Mouse (Mus musculus) kidney, embryonic 14.5 days (tissue): ENCODE results near the gene Xpo6. TPM values are rescaled to one million over a fixed set of nuclear protein-coding genes. Genes with fewer than 3 reads are reported as not detected.

Experiments used
- ATAC-seq: fragments of 200-750 bp; cut with Nextera tagmentation; 2 replicates; pipeline ENCODE4 v1.8.0; 2017; ENCODE audit warnings: moderate number of reproducible peaks, mild to moderate bottlenecking, moderate TSS enrichment, moderate library complexity; ENCODE audit not compliant: low FRiP score, low TSS enrichment
- H3K27ac ChIP-seq: fragments of 300-500 bp; sonication (generic); 2 replicates; pipeline ENCODE4 v1.5.1; 2014; ENCODE audit warnings: low read depth, mild to moderate bottlenecking, low read length, moderate library complexity, mixed read lengths
- H3K27me3 ChIP-seq: fragments of 300-500 bp; sonication (generic); 2 replicates; pipeline ENCODE4 v1.6.1; 2014; ENCODE audit warnings: mild to moderate bottlenecking, low read length; ENCODE audit not compliant: control insufficient read depth, insufficient read depth
- H3K36me3 ChIP-seq: fragments of 300-500 bp; sonication (generic); 2 replicates; pipeline ENCODE4 v1.6.1; 2014; ENCODE audit warnings: low read length, mixed read lengths; ENCODE audit not compliant: control insufficient read depth, insufficient read depth
- H3K4me1 ChIP-seq: fragments of 300-500 bp; sonication (generic); 2 replicates; pipeline ENCODE4 v1.6.1; 2014; ENCODE audit warnings: low read length, mixed read lengths; ENCODE audit not compliant: control insufficient read depth, insufficient read depth
- H3K4me2 ChIP-seq: fragments of 300-500 bp; sonication (generic); replicated peaks from 2 replicates; pipeline ENCODE4 v1.6.1; 2014; ENCODE audit warnings: low read depth, mild to moderate bottlenecking, low read length
- H3K4me3 ChIP-seq: fragments of 300-500 bp; sonication (generic); 2 replicates; pipeline ENCODE4 v1.5.1; 2014; ENCODE audit warnings: mild to moderate bottlenecking, low read length
- H3K9ac ChIP-seq: fragments of 300-500 bp; sonication (generic); 2 replicates; pipeline ENCODE4 v1.6.1; 2014; ENCODE audit warnings: low read depth, mild to moderate bottlenecking, low read length, moderate library complexity
- H3K9me3 ChIP-seq: fragments of 300-500 bp; sonication (generic); 2 replicates; pipeline ENCODE4 v1.6.1; 2016; ENCODE audit warnings: low read length; ENCODE audit not compliant: control insufficient read depth
- WGBS: fragments of 180-500 bp; shearing (Covaris S2); extraction: QIAGEN DNeasy Blood & Tissue Kit; methylation state at CpG from one replicate; pipeline ENCODE4 v1.1.7; 2014; 5-methylcytosine and 5-hydroxymethylcytosine counted together
- polyA plus RNA-seq: library from polyadenylated mRNA; unstranded; fragments of >200 nt; fragmentation: Nextera tagmentation; extraction: Ambion mirVana; gene quantifications from 2 replicates; pipeline ENCODE4 v1.2.1, GENCODE M21; 2014

Xpo6 gene
- polyA plus RNA-seq, 1 experiment from 2014 or later, result 77.9 TPM

GRCm38 (mm10) chr7:126158238-126158637 is 42.1 kb downstream of the Xpo6 start:
- Histone ChIP-seq H3K27me3 (no peaks in the 10 kb centered on the region), H3K27ac (no peak overlapping the region), H3K9ac (no peak overlapping the region), H3K4me2 (no peak overlapping the region), H3K36me3 (peaks cover 49% of the 10 kb centered on the region; the same call in 1 of the 2 replicates), H3K9me3 (no peaks in the 10 kb centered on the region), H3K4me1 (0 out of 2 replicates have a peak, but pooled peaks cover 3% of the 10 kb centered on the region), H3K4me3 (no peak overlapping the region)
- no peak for ATAC-seq
- 94% methylated on average over 3 of the region's 3 CpGs for WGBS

GRCm38 (mm10) chr7:126155746-126156145 is 44.6 kb downstream of the Xpo6 start:
- H3K9ac ChIP-seq, result no peak overlapping the region
- no peak overlapping the region for H3K27ac ChIP-seq
- no peak overlapping the region for H3K4me2 ChIP-seq
- WGBS, result 97% methylated on average over 1 of the region's 1 CpGs
- no peaks in the 10 kb centered on the region for H3K9me3 ChIP-seq
- no peak overlapping the region for H3K4me3 ChIP-seq
- peaks cover 64% of the 10 kb centered on the region for H3K36me3 ChIP-seq
- ATAC-seq, result no peak
- H3K4me1 ChIP-seq, result 0 out of 2 replicates have a peak, but pooled peaks cover 3% of the 10 kb centered on the region
- no peaks in the 10 kb centered on the region for H3K27me3 ChIP-seq

GRCm38 (mm10) chr7:126154731-126155130 is 45.6 kb downstream of the Xpo6 start:
- no peak overlapping the region for H3K27ac ChIP-seq
- H3K9ac ChIP-seq, result no peak overlapping the region
- H3K9me3 ChIP-seq, result no peaks in the 10 kb centered on the region
- no peak overlapping the region for H3K4me3 ChIP-seq
- H3K27me3 ChIP-seq, result no peaks in the 10 kb centered on the region
- H3K36me3 ChIP-seq, result peaks cover 64% of the 10 kb centered on the region
- no peak for ATAC-seq
- 87% methylated on average over 5 of the region's 5 CpGs for WGBS
- H3K4me2 ChIP-seq, result no peak overlapping the region
- H3K4me1 ChIP-seq, result 0 out of 2 replicates have a peak, but pooled peaks cover 3% of the 10 kb centered on the region

- H3K9me3 ChIP-seq, result no peaks in the 10 kb centered on the region
- 0 out of 2 replicates have a peak, but pooled peaks cover 2% of the 10 kb centered on the region for H3K4me1 ChIP-seq
- H3K27ac ChIP-seq, result no peak overlapping the region
- ATAC-seq, result no peak
- H3K27me3 ChIP-seq, result no peaks in the 10 kb centered on the region
- WGBS, result 93% methylated on average over 4 of the region's 4 CpGs
- no peak overlapping the region for H3K9ac ChIP-seq
- H3K4me3 ChIP-seq, result no peak overlapping the region
- H3K36me3 ChIP-seq, result peaks cover 70% of the 10 kb centered on the region
- no peak overlapping the region for H3K4me2 ChIP-seq
Observed at GRCm38 (mm10) chr7:126152324-126152723, 48.0 kb downstream of the Xpo6 start.

GRCm38 (mm10) chr7:126146156-126146555 is 54.1 kb downstream of the Xpo6 start:
- peaks cover 75% of the 10 kb centered on the region for H3K36me3 ChIP-seq
- WGBS, result 92% methylated on average over 1 of the region's 1 CpGs

GRCm38 (mm10) chr7:126144364-126144763 is 55.9 kb downstream of the Xpo6 start:
- 92% methylated on average over 2 of the region's 2 CpGs for WGBS

More at GRCm38 (mm10) chr7:126146156-126146555, 54.1 kb downstream of the Xpo6 start:
- H3K4me3 ChIP-seq, result no peak overlapping the region
- H3K4me1 ChIP-seq, result no peaks in the 10 kb centered on the region
- H3K4me2 ChIP-seq, result no peak overlapping the region
- H3K27me3 ChIP-seq, result no peaks in the 10 kb centered on the region
- H3K9ac ChIP-seq, result no peak overlapping the region
- H3K27ac ChIP-seq, result no peak overlapping the region
- ATAC-seq, result no peak
- H3K9me3 ChIP-seq, result no peaks in the 10 kb centered on the region

GRCm38 (mm10) chr7:126137850-126138249 is 62.5 kb downstream of the Xpo6 start:
- Histone ChIP-seq H3K36me3 (peaks cover 71% of the 10 kb centered on the region), H3K9ac (no peak overlapping the region), H3K9me3 (no peaks in the 10 kb centered on the region), H3K4me3 (no peak overlapping the region), H3K4me2 (no peak overlapping the region), H3K27ac (no peak overlapping the region), H3K27me3 (no peaks in the 10 kb centered on the region), H3K4me1 (no peaks in the 10 kb centered on the region)
- WGBS, result 95% methylated on average over 5 of the region's 5 CpGs
- no peak for ATAC-seq

More at GRCm38 (mm10) chr7:126144364-126144763, 55.9 kb downstream of the Xpo6 start:
- Histone ChIP-seq H3K36me3 (peaks cover 80% of the 10 kb centered on the region), H3K9me3 (no peaks in the 10 kb centered on the region), H3K4me3 (no peak overlapping the region), H3K4me1 (no peaks in the 10 kb centered on the region), H3K27ac (no peak overlapping the region), H3K27me3 (no peaks in the 10 kb centered on the region), H3K9ac (no peak overlapping the region), H3K4me2 (no peak overlapping the region)
- no peak for ATAC-seq

GRCm38 (mm10) chr7:126135391-126135790 is 64.9 kb downstream of the Xpo6 start:
- Histone ChIP-seq H3K27me3 (no peaks in the 10 kb centered on the region), H3K27ac (no peak overlapping the region), H3K4me3 (no peak overlapping the region), H3K4me1 (no peaks in the 10 kb centered on the region), H3K9ac (no peak overlapping the region), H3K4me2 (no peak overlapping the region), H3K36me3 (peaks cover 65% of the 10 kb centered on the region), H3K9me3 (no peaks in the 10 kb centered on the region)
- 80% methylated on average over 2 of the region's 2 CpGs for WGBS
- no peak for ATAC-seq

- no peak overlapping the region for H3K9ac ChIP-seq
- no peaks in the 10 kb centered on the region for H3K9me3 ChIP-seq
- no peak overlapping the region for H3K4me3 ChIP-seq
- no peak overlapping the region for H3K4me2 ChIP-seq
- ATAC-seq, result no peak
- H3K27ac ChIP-seq, result no peak overlapping the region
- H3K27me3 ChIP-seq, result no peaks in the 10 kb centered on the region
- H3K36me3 ChIP-seq, result peaks cover 65% of the 10 kb centered on the region
- H3K4me1 ChIP-seq, result no peaks in the 10 kb centered on the region
- WGBS, result 92% methylated on average over 4 of the region's 4 CpGs
Observed at GRCm38 (mm10) chr7:126134634-126135321, 65.5 kb downstream of the Xpo6 start.
